Mouse (Mus musculus) spleen, adult 18-20 months (tissue): ENCODE data around the gene 3110009E18Rik.

ENCODE experiments used
- DNase-seq, 2 experiments: peaks; one replicate each; pipeline ENCODE4 v3.0.0; 2022; ENCODE audit warnings: mixed read lengths in 2 of 2

Gene 3110009E18Rik

DNA sequence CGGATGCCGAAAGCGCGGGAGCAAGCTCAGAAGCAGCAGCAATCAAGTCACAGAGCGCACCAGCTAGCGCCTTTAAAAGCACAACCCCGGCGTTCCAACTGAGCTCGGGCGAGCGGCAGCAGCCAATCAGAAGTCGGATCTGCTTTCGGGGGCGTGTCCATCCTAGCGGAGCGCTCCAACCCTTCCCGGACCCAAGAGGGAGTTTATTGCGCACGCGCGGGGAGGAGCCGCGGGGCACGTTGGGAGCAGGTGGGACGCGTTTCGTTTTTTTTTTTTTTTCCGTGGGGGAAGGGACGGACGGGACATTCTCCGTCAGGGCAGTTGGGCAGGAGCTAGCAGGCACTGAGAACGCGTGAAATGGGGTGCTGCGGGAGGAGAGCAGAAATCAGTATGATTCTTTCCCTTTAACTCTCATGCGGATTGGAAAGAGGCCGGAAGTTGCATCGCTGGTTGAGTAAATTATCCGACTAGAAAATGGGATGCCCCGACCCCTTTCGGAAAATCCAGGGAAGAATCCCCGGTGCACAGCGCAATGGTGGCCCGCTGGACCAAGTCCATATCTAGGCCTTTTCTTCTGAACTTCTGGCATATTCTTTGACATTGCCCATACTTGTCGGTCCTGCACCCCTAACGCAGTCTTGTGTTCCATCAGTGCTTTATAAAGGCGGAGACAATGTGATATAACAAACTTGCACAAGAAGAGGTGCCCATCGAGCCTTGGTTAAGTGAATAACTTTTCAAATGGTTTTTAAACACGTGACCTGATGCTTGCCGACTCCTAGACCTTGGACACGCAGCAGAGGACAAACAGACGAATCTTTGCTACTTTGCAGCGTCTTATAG is at the start of gene 3110009E18Rik, which contains the start of gene Dbi:
TSS of gene 3110009E18Rik (plus strand) at position 219 of the 843 bp plus-strand sequence.
TSS of gene Dbi (minus strand) at position 110 of the 843 bp plus-strand sequence.
- DNase-seq, result peak; percentile 92 to 94

DNA sequence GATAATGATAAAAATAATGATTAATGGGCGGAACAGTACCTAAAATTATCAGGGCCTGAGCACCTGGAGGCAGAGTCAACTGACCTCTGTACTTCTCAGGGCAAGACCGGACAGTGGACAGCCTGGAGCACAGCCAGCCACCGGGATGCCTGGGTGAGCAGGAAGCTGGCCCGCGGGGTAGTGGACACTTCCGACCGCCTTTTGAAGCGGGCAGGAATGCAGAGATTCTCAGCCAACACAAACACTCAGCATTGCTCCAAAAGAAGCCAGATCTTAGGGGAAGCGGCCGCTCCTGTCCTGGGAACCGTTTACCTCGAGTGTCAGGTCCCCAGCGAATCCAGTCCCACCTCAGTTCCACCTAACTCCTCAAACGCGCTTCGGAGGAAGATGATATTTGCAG is 48.1 kb upstream of the 3110009E18Rik start:
- DNase-seq, result no peak

DNA sequence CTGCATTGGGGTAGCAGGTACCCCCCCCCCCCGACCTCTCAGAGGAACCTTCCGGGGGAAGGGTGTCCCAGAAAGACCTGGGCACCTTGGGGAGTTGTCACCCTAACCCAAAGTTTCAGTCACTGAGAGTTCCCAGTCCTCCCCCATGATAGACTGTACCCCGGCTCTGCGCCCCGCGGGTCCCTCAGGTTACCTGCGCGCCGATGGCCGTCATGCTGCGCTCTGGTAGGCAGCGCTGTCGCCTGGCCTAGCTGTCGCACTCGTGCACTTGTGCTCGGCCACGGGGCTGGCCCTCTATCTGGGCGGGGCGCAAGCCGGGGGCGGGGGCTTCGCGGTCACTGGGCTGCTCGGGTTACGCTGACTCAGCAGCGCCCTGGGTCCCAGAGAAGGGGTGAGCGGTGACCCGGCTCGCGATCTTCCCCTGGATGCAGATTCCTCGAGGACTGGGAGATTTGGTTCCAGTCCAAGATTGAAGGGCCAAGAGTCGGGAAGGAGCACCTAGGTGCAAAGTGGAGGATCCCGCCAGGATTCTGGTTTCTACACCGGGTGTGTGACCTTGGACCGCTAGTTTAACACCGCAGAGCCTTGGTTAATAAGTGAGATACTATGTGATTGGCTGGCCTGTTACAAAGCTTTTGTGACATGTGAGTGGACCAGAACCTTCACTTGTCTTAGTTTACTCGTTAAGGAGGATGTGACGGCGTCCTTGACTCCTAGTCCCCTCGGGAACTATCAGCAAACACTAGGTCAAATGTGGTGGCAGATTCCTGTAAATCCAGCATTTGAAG is 47.3 kb upstream of the 3110009E18Rik start, which contains the start of gene Tmem37:
TSS of gene Tmem37 (minus strand) at position 556 of the 788 bp plus-strand sequence.
- DNase-seq, result peak; percentile 27 to 42

DNA sequence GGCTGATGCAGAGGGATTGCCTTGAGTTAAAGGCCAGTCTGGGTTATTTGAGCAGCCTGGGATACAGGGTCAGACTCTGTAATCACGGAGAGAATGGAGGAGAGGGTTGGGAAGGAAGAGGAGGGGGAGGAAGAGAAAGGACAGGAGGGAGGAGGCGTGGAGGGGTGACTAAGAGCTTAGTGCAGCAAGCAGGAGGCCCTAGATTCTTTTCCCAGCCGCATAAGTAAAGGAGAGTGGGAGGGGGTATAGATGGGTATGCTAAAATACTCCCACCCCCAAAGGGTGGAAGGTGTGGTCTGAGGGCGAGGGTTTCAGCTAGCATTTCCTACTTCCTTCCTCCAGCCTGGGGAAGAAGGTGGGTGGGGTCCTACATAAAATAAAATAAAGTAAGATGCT is 46.7 kb upstream of the 3110009E18Rik start:
- DNase-seq, result no peak

DNA sequence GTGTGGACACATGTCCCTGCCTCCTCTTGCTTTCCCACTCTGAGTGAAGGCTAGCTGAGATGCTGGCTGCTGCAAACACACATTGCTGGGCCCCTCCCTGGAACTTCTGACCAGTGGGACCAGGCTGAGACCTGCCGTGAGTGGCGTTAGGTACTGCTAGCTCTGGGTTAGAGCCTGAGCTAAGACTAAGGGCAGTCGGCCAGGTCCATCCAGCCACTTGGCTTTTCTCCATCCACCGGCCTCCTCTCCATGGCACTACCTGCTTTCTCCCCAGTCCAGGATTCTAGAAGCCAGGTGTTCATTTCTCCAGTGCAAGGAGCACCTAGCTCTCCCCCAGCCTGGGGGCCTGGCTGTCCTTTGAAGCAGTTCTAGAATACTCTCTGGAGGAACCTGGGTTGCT is 46.1 kb upstream of the 3110009E18Rik start:
- DNase-seq, result no peak

DNA sequence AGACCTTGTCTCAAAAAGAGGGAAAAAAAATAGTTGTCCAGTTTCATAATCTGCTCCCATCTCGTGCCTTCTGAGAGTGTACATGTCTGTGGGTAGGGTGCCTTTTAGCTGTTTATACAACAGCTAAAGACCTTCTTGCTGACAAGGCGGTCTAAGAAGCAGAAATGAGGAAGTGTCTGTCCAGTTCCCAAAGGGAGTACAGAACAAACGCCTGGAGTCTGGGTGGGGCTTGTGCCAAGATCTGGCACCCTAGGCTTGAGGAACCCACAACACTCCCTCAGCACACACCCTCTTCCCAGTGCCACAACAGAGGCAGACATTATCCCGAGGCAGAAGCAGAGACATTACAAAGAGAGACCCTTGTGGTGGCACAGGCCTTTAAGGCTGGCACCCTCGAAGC is 45.5 kb upstream of the 3110009E18Rik start:
- DNase-seq, result no peak

DNA sequence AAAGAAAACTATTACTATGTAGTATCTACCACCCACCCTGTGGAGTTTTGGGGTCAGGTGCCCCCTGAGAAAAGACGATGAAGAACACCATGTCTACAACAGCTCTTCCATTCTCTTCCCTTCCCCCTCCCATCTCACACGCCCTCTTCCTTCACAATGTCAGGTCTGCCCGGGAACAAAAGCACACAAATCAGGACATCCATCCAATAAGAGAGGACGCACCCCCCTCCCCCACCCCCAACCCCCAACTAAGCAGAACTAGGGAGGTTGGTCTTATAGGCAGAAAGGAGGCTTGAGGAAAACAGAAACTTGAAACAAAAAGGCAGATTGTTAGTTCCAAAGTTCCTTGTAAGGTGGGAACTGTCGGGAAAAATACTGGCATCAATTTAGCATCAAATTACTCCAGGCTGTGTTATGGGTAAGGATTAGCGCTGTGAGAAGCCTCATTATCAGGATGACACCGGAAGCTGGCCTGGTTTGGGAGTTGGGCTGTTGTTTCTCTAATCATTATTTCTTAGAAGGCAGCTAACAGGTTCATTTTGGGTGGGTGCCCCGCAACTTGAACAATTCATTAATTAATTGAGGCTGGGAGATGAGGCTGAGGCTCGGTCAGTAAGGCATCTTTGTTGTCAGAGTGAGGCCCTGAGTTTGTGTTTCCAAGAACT is 43.1 kb upstream of the 3110009E18Rik start:
- DNase-seq, result no peak

DNA sequence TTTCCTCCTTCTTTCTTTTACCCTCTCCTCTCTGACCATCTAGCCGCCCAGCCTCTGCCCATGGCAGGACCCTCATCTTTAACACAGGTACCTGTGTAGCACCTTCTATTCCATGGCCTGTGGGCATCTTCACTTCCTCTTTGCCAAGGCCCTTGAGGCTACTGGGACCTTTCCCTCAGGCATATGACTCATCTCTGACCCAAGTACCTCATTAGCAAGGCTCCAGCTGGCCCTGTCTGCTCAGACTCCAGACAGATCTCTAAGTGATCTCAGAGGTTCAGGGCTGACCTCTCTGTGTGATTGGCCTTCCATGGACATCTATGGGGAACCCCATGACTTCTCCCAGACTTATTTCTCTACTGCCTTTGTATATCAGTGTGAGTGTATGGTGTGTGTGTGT is 40.4 kb upstream of the 3110009E18Rik start:
- no peak for DNase-seq

DNA sequence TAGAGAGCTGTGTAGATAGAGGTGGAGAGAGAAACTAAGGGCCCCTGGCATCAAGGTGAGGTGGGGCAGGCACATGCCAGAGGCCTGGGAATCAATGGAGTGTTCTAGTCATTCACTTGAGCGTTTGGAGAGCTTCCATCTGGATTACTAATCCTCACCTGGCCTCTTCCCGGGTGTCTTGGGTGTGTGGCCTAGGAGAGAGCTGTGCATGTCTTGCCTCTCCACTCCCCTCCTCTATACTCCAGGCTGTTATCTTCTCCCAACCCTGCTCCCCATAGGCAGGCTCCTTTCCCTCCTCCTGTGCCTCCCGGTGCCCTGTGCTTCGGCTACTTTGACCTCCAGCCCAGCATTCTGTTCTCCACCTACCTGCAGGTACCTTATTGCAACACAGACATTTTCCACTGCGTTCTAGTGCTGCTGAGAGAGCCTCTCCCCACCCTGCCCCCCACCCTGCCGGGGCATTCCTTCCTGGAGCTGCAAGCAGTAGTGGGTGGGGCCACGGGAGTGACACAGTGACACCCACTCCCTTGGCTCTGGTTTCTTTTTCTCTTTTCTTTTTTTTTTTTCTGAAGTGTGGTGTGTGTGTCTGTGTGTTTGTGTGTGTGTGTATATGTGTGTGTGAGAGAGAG is 37.9 kb upstream of the 3110009E18Rik start:
- DNase-seq, result no peak

DNA sequence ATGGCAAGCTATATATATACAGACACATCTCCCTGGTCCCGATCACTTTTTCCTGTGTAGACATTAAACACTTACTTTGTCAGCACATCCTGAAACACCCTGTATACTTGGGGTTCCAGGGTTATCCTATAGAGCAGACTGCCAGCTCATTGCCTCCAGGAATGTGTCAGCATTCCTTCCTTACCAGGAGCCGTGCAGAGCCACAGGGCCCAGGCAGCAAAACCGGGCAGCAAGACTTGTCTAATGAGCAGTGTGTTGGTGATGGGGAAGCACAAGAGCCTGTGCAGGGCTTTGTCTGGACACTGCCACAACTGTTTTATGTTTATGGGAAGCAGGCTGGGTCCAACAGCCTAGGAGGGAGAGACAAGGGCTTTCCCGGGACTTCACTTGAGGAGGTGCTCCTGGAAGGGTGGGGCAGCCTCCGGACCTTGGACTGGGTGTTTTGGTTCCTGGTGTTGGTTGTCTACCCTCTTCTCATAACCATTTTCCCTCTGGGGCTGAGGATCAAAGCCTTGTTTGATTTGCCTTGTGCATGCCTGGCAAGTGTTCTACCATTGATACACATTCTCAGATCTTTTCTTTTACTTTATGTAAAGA is 37.0 kb upstream of the 3110009E18Rik start:
- no peak for DNase-seq

DNA sequence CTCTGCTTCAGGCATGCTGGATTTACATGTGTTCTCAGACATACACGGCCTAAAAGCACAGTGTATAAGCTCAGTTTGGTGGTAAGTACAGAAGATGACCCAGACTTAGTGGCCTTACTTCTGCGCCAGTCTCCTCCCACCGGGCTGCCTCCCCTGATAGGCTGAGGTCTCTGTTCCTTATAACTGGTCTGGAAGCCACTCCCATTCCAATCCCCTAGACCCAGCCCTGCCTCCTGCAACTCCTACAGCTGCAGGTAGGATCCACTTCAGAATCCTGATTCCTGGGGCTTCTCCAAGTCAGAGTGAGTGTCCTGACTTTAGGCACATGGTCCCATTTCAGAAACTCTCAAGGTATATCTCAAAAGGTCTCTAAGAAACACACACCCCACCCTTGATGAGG is 35.3 kb upstream of the 3110009E18Rik start:
- no peak for DNase-seq

DNA sequence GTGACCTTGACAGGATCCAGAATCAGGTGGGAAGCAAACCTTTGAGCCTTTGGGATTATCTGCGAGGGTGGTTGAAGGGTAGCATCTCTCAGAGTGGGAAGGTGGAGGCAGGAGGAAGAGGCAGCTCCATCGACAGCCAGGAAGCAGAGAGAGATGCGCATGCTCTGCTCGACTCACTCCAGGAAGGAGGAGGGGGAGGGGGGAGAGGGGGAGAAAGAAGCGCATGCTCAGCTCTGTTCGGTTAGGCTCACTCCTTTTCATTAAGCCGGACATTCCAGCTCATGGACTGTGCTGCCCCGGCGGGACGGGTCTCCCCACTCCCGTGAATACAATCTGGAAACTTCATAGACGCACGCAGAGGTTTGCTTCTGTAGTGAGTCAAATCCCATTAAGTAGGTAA is 34.3 kb upstream of the 3110009E18Rik start:
- no peak for DNase-seq

DNA sequence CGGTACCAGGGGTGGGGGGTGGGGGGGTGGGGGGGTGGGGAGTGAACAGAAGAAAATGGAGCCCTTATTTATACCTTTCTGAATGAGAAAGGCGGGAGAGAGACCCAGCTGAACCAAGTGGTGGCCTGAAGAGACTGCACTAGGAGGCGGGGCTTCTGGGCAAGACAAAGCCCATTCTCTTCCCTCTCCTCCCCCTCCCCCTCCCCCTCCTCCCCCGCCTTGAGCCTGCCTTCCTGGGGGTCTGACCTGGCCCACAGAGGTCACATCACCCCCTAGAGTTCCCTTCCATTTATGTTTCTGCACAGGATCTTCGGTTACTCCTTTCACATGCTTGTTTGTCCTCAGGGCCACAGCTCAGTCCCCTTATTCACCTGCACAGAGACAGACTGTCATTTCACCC is 31.8 kb upstream of the 3110009E18Rik start:
- no peak for DNase-seq

DNA sequence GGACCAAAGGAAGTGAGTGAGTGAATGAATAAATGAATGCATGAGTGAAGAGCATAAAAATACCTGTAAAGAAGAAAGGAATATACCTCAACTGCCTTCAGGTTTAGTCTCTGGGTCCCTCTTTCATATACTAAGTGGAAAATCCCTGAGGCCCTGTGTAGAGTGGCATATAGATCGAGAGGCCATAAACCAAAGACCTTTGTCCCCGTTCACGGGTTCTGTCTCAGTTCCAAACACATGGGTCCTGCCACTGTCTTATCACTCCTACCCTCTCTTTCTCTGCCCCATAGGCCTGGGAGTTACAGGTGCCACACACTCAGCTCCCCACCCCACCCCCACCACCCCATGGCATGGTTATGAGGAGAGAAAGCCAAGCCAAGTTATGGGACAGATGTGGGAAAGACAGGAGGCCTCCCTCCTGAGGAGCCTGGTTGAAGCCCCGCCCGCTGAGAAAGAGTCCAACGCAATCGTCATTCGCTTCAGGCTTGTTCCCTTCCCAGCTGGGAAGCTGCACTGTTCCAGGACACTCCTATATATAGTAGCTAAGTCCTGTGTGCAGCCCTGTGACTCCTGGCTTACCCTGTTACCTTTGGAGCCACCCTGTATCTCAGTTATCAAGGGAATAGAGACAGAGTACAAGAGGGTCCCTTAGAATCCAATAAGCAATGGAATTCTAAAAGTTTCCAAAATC is 30.0 kb upstream of the 3110009E18Rik start:
- no peak for DNase-seq

DNA sequence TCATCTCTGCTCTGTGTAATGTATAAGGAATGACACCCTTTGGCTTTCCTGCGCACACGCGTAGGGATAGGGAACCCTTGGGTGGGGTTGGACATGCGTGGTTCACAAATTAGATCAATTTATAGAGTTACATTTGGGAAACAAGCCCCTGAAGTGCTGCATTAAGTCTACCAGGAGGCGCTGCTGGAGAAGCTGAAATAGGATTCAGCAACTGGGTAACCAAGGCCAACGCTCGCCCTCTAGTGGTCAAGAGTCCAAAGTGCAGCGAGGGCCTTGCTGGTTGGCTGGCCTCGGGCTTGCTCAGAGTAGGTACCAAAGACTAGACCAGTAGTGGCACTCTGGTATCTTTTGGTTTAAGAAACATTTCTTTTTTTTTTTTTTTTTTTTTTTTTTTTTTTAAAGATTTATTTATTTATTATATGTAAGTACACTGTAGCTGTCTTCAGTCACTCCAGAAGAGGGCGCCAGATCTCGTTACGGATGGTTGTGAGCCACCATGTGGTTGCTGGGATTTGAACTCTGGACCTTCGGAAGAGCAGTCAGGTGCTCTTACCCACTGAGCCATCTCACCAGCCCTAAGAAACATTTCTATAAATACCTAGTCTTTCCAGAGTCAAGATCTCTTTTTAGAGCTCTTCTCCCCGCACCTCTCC is 27.4 kb upstream of the 3110009E18Rik start:
- DNase-seq, result peak; percentile 63 to 76

DNA sequence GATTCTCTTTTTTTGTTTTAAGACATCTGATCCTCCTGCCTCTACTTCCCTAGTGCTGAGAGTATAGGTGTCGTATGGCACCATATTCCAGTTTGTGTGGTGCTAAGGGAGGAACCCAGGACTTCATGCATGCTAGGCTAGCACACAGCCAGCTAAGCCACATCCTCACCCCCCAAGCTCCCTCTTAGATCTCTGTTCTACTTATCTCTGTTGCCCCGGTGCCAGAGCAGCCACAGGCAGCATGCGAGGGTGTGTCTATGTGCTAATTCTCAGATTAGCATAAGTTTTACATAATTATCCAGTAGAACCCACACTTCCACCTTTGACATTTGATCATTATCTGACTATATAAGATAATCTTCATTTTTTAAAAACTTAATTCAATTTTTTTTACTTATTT is 26.1 kb upstream of the 3110009E18Rik start:
- no peak for DNase-seq

DNA sequence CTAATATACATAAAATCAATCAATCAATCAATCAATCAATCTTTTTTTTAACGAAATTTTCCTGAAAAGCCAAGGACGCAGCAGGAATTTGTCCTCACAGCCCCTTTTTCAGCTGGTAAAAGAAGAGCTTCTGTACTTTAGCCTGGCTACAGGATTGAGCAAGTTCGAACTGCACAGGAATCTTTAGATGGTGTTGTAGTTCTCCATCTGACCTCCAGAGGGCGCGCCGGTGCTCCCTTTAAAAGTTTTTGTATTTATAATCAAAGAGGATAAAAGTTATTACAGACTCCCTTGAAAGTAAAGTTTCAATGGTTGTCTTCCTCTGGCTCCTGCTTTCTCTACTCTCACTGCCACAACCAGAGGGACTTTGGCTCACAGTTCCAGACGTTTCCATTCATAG is 22.7 kb upstream of the 3110009E18Rik start:
- peak; percentile 43 to 79 for DNase-seq

DNA sequence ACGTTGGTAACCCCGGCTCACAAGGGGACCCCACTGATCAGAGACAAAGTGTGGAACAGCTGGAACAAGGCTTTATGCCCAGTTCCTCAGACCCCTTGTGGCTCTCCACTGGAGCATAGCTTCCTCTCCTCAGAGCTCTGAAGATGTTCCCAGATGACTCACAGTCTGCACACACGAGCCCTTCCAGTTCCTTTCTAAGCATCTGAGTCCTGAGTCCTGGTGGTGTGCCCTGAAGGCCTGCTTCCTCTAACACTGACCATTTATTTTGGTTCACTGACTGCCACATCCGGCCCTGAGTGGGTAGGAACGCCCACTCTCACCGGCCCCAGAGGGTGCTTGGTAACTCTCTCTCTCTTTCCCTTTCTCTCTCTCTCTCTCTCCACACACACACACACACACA is 21.5 kb upstream of the 3110009E18Rik start:
- peak; percentile 35 to 53 for DNase-seq

DNA sequence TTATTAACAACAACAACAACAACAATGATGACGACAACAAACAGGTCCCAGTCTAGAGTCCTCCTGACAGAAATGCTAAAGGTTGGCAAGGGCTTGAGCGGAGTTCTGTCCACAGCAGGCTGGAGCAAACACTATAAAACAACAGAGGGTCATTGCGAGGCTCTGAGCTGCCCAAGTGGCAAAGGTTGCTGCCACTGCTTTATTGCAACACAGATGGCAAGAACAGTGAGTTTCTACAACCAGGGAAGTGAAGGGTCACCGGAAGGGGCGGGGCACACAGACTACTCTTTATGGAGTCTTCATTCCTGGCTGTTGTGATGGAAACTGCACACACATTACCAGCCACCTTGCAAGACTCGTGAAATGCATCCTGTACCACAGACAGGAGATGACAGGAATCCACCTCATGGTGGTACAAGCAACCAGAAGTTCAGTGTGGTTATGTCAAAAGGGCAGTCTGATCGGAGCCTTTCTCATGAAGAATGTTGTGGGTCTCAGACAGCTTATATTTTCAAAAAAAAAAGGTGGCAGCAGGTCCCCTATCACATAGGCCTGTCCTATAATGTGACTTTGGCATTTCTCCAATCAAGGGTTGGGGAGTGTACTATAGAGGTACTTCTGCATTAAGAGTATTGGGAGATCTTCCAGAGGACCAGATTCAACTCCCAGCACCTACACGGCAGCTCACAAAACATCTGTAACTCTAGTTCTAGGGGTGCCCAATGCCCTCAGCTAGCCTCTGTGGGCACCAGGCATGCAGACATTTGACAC is 20.3 kb upstream of the 3110009E18Rik start:
- no peak for DNase-seq

DNA sequence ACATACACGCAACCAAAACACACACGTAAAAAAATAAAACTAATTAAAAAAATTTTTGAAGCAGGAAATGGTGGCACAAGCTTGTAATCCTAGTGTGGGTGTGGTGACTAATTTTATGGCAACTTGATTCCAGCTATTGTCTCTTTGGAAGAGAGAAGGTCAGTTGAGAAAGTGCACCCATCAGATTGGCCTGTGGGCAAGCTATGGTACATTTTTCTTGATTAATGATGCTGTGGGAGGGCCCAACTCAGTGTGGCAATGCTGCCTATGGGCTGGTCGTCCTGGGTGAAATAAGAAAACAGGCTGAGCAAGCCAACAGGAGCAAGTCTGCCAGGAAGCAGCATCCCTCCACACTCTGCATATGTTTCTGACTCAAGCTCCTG is 19.8 kb upstream of the 3110009E18Rik start:
- DNase-seq, result no peak
